ENCODE assay signal across 10 mouse cellular contexts in genomic region chr5:131007198-131007597, GRCm38 (mm10).
A peak's percentile ranks its signal among the peaks of the same experiment; 100 is the strongest.
DNase-seq lines count a peak whose midpoint lies in the region; ATAC-seq and TF ChIP-seq lines count a peak whose summit lies in the region.
"Had no signal": no experiment of that assay in that cellular context is flagged by ENCODE, and none has a peak within 500 bp of the region (broad histone marks: within the 10 kb centered on the region; RNA-seq: fewer than 3 reads in every experiment).

No protein-coding gene starts in this region.

- 0 out of 2 replicates have a peak, but pooled peaks cover 3% of the 10 kb centered on the region for H3K9me3 ChIP-seq in forebrain, embryonic 14.5 days (replicated peaks; ENCODE audit: control insufficient read depth, low read length)
- H3K9me3 ChIP-seq in forebrain, embryonic 11.5 days (ENCODE audit: control insufficient read depth, low read length) = no peaks in the 10 kb centered on the region
- no peaks in the 10 kb centered on the region for H3K9me3 ChIP-seq in intestine, postnatal 0 days (ENCODE audit: control insufficient read depth)
- H3K9me3 ChIP-seq in kidney, embryonic 15.5 days (replicated peaks) = no peaks in the 10 kb centered on the region; the same call in 1 of the 2 replicates
- H3K9me3 ChIP-seq: neural tube, embryonic 12.5 days had no signal

- H3K27me3 ChIP-seq in forebrain, embryonic 14.5 days (replicated peaks; ENCODE audit: control insufficient read depth, insufficient read depth, low read length) = no peaks in the 10 kb centered on the region
- H3K27me3 ChIP-seq in forebrain, embryonic 11.5 days (ENCODE audit: control insufficient read depth, insufficient read depth, low read length) = no peaks in the 10 kb centered on the region
- no peaks in the 10 kb centered on the region for H3K27me3 ChIP-seq in cerebellum, adult 2 months (ENCODE audit: control insufficient read depth, insufficient read depth, low read length)
- no peaks in the 10 kb centered on the region for H3K27me3 ChIP-seq in intestine, postnatal 0 days (replicated peaks; ENCODE audit: control insufficient read depth, insufficient read depth, low read length)
- no peaks in the 10 kb centered on the region for H3K27me3 ChIP-seq in kidney, embryonic 15.5 days
- H3K27me3 ChIP-seq: neural tube, embryonic 12.5 days had no signal

- intact Hi-C loops in heart, postnatal 10 days (cut with DNase I) = loop anchor here (5.0 kb wide), 1 partner anchor 145 kb away; no protein-coding TSS in a partner anchor

- no peak overlapping the region for H3K4me3 ChIP-seq in forebrain, embryonic 14.5 days (ENCODE audit: low read depth, low read length)
- H3K4me3 ChIP-seq in forebrain, embryonic 11.5 days (ENCODE audit: low read depth, low read length) = no peak overlapping the region
- no peak overlapping the region for H3K4me3 ChIP-seq in cerebellum, adult 2 months (replicated peaks; ENCODE audit: insufficient read depth, low read depth, low read length)
- H3K4me3 ChIP-seq in intestine, postnatal 0 days (ENCODE audit: low read depth, low read length) = no peak overlapping the region
- H3K4me3 ChIP-seq in kidney, embryonic 15.5 days (replicated peaks) = no peak overlapping the region
- H3K4me3 ChIP-seq: neural tube, embryonic 12.5 days had no signal

- no peaks in the 10 kb centered on the region for H3K36me3 ChIP-seq in forebrain, embryonic 14.5 days (ENCODE audit: control insufficient read depth, insufficient read depth, low read length)
- H3K36me3 ChIP-seq in forebrain, embryonic 11.5 days (ENCODE audit: control insufficient read depth, insufficient read depth, low read length) = no peaks in the 10 kb centered on the region
- no peaks in the 10 kb centered on the region for H3K36me3 ChIP-seq in intestine, postnatal 0 days (ENCODE audit: control insufficient read depth, insufficient read depth)
- H3K36me3 ChIP-seq in kidney, embryonic 15.5 days = no peaks in the 10 kb centered on the region
- H3K36me3 ChIP-seq: neural tube, embryonic 12.5 days had no signal

- WGBS in forebrain, embryonic 14.5 days = 33% methylated on average over 7 of the region's 7 CpGs
- WGBS in forebrain, embryonic 11.5 days = 85% methylated on average over 7 of the region's 7 CpGs
- WGBS in cerebellum, adult 2 months = 8% methylated on average over 7 of the region's 7 CpGs
- WGBS in intestine, postnatal 0 days = 79% methylated on average over 7 of the region's 7 CpGs
- WGBS in kidney, embryonic 15.5 days = 87% methylated on average over 7 of the region's 7 CpGs

- H3K4me2 ChIP-seq in forebrain, embryonic 14.5 days (ENCODE audit: low read length) = no peak overlapping the region
- H3K4me2 ChIP-seq in forebrain, embryonic 11.5 days (ENCODE audit: low read depth, low read length, severe bottlenecking) = no peak overlapping the region
- H3K4me2 ChIP-seq in intestine, postnatal 0 days (replicated peaks; ENCODE audit: low read depth) = no peak overlapping the region
- no peak overlapping the region for H3K4me2 ChIP-seq in kidney, embryonic 15.5 days
- H3K4me2 ChIP-seq: neural tube, embryonic 12.5 days had no signal

- H3K9ac ChIP-seq in forebrain, embryonic 14.5 days (ENCODE audit: low read length) = no peak overlapping the region
- no peak overlapping the region for H3K9ac ChIP-seq in forebrain, embryonic 11.5 days (ENCODE audit: low read length)
- H3K9ac ChIP-seq in intestine, postnatal 0 days (ENCODE audit: low read depth, low read length) = no peak overlapping the region
- H3K9ac ChIP-seq in kidney, embryonic 15.5 days = no peak overlapping the region
- H3K9ac ChIP-seq: liver, embryonic 14.5 days; neural tube, embryonic 12.5 days had no signal

- H3K27ac ChIP-seq in forebrain, embryonic 14.5 days (ENCODE audit: low read depth, low read length) = peak overlapping the region; percentile 66
- no peak overlapping the region for H3K27ac ChIP-seq in forebrain, embryonic 11.5 days (ENCODE audit: low read depth, low read length)
- no peak overlapping the region for H3K27ac ChIP-seq in cerebellum, adult 2 months (ENCODE audit: insufficient read depth, low read length)
- H3K27ac ChIP-seq in intestine, postnatal 0 days (ENCODE audit: low read depth, low read length) = no peak overlapping the region
- no peak overlapping the region for H3K27ac ChIP-seq in kidney, embryonic 15.5 days
- H3K27ac ChIP-seq: liver, embryonic 14.5 days; neural tube, embryonic 12.5 days had no signal

- ATAC-seq in forebrain, embryonic 14.5 days = peak; percentile 90
- no peak for ATAC-seq in forebrain, embryonic 11.5 days (replicated peaks; ENCODE audit: low FRiP score)
- no peak for ATAC-seq in intestine, postnatal 0 days
- no peak for ATAC-seq in megakaryocyte, adult 5-6 weeks (ENCODE audit: poor library complexity, severe bottlenecking)
- no peak for ATAC-seq in kidney, embryonic 15.5 days (replicated peaks; ENCODE audit: low FRiP score)

- no peak for TF ChIP-seq POLR2A in cerebellum, adult 2 months (IDR thresholded peaks at IDR 0.05; ENCODE audit: borderline replicate concordance, insufficient read depth, low read length)

- TF ChIP-seq CTCF in cerebellum, adult 2 months (IDR thresholded peaks at IDR 0.05; ENCODE audit: borderline replicate concordance, insufficient read depth, low read depth, low read length) = no peak
- TF ChIP-seq CTCF in intestine, postnatal 0 days (IDR thresholded peaks at IDR 0.05; ENCODE audit: low read depth) = no peak

- H3K4me1 ChIP-seq in forebrain, embryonic 14.5 days (ENCODE audit: control insufficient read depth, insufficient read depth, low read length) = 0 out of 2 replicates have a peak, but pooled peaks cover 5% of the 10 kb centered on the region
- no peaks in the 10 kb centered on the region for H3K4me1 ChIP-seq in forebrain, embryonic 11.5 days (replicated peaks; ENCODE audit: control insufficient read depth, insufficient read depth, low read length)
- peaks cover 8% of the 10 kb centered on the region; the same call in 1 of the 2 replicates for H3K4me1 ChIP-seq in cerebellum, adult 2 months (ENCODE audit: control insufficient read depth, insufficient read depth, low read length)
- H3K4me1 ChIP-seq in intestine, postnatal 0 days (replicated peaks; ENCODE audit: control insufficient read depth, insufficient read depth, low read length) = no peaks in the 10 kb centered on the region
- H3K4me1 ChIP-seq in kidney, embryonic 15.5 days = no peaks in the 10 kb centered on the region
- H3K4me1 ChIP-seq: neural tube, embryonic 12.5 days had no signal

- peak; percentile 90 for DNase-seq in forebrain, embryonic 14.5 days (ENCODE audit: low spot score)
- no peak for DNase-seq in forebrain, embryonic 11.5 days (ENCODE audit: low spot score)
- DNase-seq in cerebellum, adult 2 months = peak; percentile 91 to 96
- DNase-seq in heart, postnatal 10 days = peak; percentile 30 to 47
- peak; percentile 40 to 74 for DNase-seq in left cerebral cortex, adult 9 months (ENCODE audit: low spot score in 2 of 2)
